Comparison of ENCODE assay signal across 8 mouse cellular contexts in genomic region chr11:83270842-83271150, GRCm38 (mm10). TPM values are rescaled to one million over a fixed set of nuclear protein-coding genes. Genes with fewer than 3 reads are reported as not detected.
DNase-seq lines count a peak whose midpoint lies in the region; ATAC-seq and TF ChIP-seq lines count a peak whose summit lies in the region.

No protein-coding gene starts in this region.

- peak overlapping the region; percentile 41 for H3K9ac ChIP-seq in heart, adult 2 months (ENCODE audit: low read depth, low read length)
- H3K9ac ChIP-seq in ES-Bruce4 (ENCODE audit: low read depth, poor library complexity, severe bottlenecking), result peak overlapping the region; percentile 54
- peak overlapping the region; percentile 68 for H3K9ac ChIP-seq in hindbrain, embryonic 11.5 days (ENCODE audit: low read depth, low read length)

- DNase-seq in heart, adult 2 months, result no peak
- DNase-seq in heart, postnatal 10 days, result no peak
- DNase-seq in hindbrain, embryonic 11.5 days (ENCODE audit: low spot score), result no peak
- DNase-seq in urinary bladder, postnatal 4 days (ENCODE audit: low spot score in 2 of 2), result no peak
- DNase-seq in adrenal gland, postnatal 36 days, result no peak
- no peak for DNase-seq in layer of hippocampus, adult 9-10 months (ENCODE audit: low spot score)

- H3K4me2 ChIP-seq in hindbrain, embryonic 11.5 days (replicated peaks; ENCODE audit: low read depth, low read length), result peak overlapping the region; percentile 43

- no peaks in the 10 kb centered on the region for H3K27me3 ChIP-seq in heart, adult 2 months (ENCODE audit: control insufficient read depth, insufficient read depth, low read length)
- no peaks in the 10 kb centered on the region for H3K27me3 ChIP-seq in ES-Bruce4 (ENCODE audit: control insufficient read depth, insufficient read depth, low read length, poor library complexity, severe bottlenecking)
- H3K27me3 ChIP-seq in hindbrain, embryonic 11.5 days (ENCODE audit: control insufficient read depth, insufficient read depth, low read length), result no peaks in the 10 kb centered on the region

- TF ChIP-seq EP300 in heart, adult 2 months (IDR thresholded peaks at IDR 0.05; ENCODE audit: insufficient read depth, low read depth, low read length), result 0 out of 2 replicates have a peak, but pooled peaks have one; percentile 34
- no peak for TF ChIP-seq EP300 in ES-Bruce4 (IDR thresholded peaks at IDR 0.05; ENCODE audit: insufficient read depth, low read depth, low read length)

- no peaks in the 10 kb centered on the region for H3K9me3 ChIP-seq in ES-Bruce4 (replicated peaks; ENCODE audit: control insufficient read depth, insufficient read depth, low read length, poor library complexity, severe bottlenecking)
- H3K9me3 ChIP-seq in hindbrain, embryonic 11.5 days (ENCODE audit: control insufficient read depth, low read length), result no peaks in the 10 kb centered on the region

- H3K36me3 ChIP-seq in heart, adult 2 months (ENCODE audit: control insufficient read depth, insufficient read depth, low read length), result no peaks in the 10 kb centered on the region
- no peaks in the 10 kb centered on the region for H3K36me3 ChIP-seq in ES-Bruce4 (ENCODE audit: control insufficient read depth, insufficient read depth, low read length, poor library complexity, severe bottlenecking)
- no peaks in the 10 kb centered on the region for H3K36me3 ChIP-seq in hindbrain, embryonic 11.5 days (ENCODE audit: control insufficient read depth, insufficient read depth, low read length)

- H3K79me2 ChIP-seq in heart, adult 2 months (replicated peaks; ENCODE audit: control insufficient read depth, insufficient read depth, low read length), result no peaks in the 10 kb centered on the region

- peak overlapping the region; percentile 59 for H3K4me3 ChIP-seq in heart, adult 2 months
- peak overlapping the region; percentile 87 for H3K4me3 ChIP-seq in ES-Bruce4 (ENCODE audit: low read depth, low read length)
- peak overlapping the region; percentile 51 for H3K4me3 ChIP-seq in hindbrain, embryonic 11.5 days (ENCODE audit: low read depth, low read length)

- peak overlapping the region; percentile 95 for H3K27ac ChIP-seq in heart, adult 2 months
- no peak overlapping the region for H3K27ac ChIP-seq in ES-Bruce4 (ENCODE audit: insufficient read depth, low read length)
- H3K27ac ChIP-seq in hindbrain, embryonic 11.5 days (ENCODE audit: low read depth, low read length), result peak overlapping the region; percentile 12; the same call in 1 of the 2 replicates

- TF ChIP-seq POLR2A in heart, adult 2 months (IDR thresholded peaks at IDR 0.05; ENCODE audit: insufficient read depth, low read depth, low read length), result no peak
- no peak for TF ChIP-seq POLR2A in ES-Bruce4 (IDR thresholded peaks at IDR 0.05; ENCODE audit: insufficient read depth, low read length)

- no peak for TF ChIP-seq CTCF in heart, adult 2 months (IDR thresholded peaks at IDR 0.05)
- TF ChIP-seq CTCF in ES-Bruce4 (IDR thresholded peaks at IDR 0.05; ENCODE audit: low read depth, low read length), result no peak

- intact Hi-C loops in heart, adult 2 months (cut with DNase I), result no loop called here
- intact Hi-C loops in heart, postnatal 10 days (cut with DNase I), result no loop called here

- no peaks in the 10 kb centered on the region; the same call in 1 of the 2 replicates for H3K4me1 ChIP-seq in heart, adult 2 months (ENCODE audit: control insufficient read depth, insufficient read depth, low read length)
- peaks cover 2% of the 10 kb centered on the region for H3K4me1 ChIP-seq in ES-Bruce4 (ENCODE audit: control insufficient read depth, insufficient read depth, low read length)
- H3K4me1 ChIP-seq in hindbrain, embryonic 11.5 days (replicated peaks; ENCODE audit: control insufficient read depth, insufficient read depth, low read length), result no peaks in the 10 kb centered on the region

- WGBS in heart, adult 2 months, result under 1% methylated on average over 6 of the region's 6 CpGs
- WGBS in hindbrain, embryonic 11.5 days, result 0% methylated on average over 6 of the region's 6 CpGs

- peak; percentile 66 for ATAC-seq in hindbrain, embryonic 11.5 days (ENCODE audit: low FRiP score)
- 0 out of 2 replicates have a peak, but pooled peaks have one; percentile 2 for ATAC-seq in megakaryocyte-erythroid progenitor cell, adult 5-6 weeks (replicated peaks; ENCODE audit: low FRiP score, low TSS enrichment, poor library complexity, severe bottlenecking)

RNA-seq across cellular contexts. Expression of gene Slfn14, which starts 15.7 kb away (rescaled TPM):
- under 1 TPM in 1 of 2 experiments, not detected in 1; 0.14 TPM for total RNA-seq in heart, adult 2 months (2021)
- not detected in 2 replicates for polyA plus RNA-seq in heart, adult 2 months (2012; rRNA removed)
- total RNA-seq in heart, postnatal 10 days (2021), result under 1 TPM; 0.10 to 0.15 TPM
- not detected in 2 replicates for polyA plus RNA-seq in ES-Bruce4 (2011; ENCODE audit: insufficient read depth, insufficient read length, low read depth, missing spikeins)
- polyA plus RNA-seq in hindbrain, embryonic 11.5 days (2014; fragmentation: Nextera tagmentation; extraction: Ambion mirVana), result 0.70 and 0.86 TPM in 2 replicates
- not detected in 2 replicates for total RNA-seq in megakaryocyte-erythroid progenitor cell, adult 5-6 weeks (2014; fragmentation: Nextera tagmentation)
- total RNA-seq in megakaryocyte-erythroid progenitor cell, adult 5-6 weeks (2017), result 0.28 TPM in 1 of 2 replicates, not detected in the other
- total RNA-seq in adrenal gland, postnatal 36 days (2021), result not detected

RNA-seq across cellular contexts. Expression of gene Ap2b1, which starts 28.0 kb away (rescaled TPM):
- total RNA-seq in heart, adult 2 months (2021), result 10 to 100 TPM; 42.2 to 43.6 TPM
- polyA plus RNA-seq in heart, adult 2 months (2012; rRNA removed), result 16.3 and 27.8 TPM in 2 replicates
- 10 to 100 TPM; 73.2 to 81.4 TPM for total RNA-seq in heart, postnatal 10 days (2021)
- polyA plus RNA-seq in ES-Bruce4 (2011; ENCODE audit: insufficient read depth, insufficient read length, low read depth, missing spikeins), result 190 and 196 TPM in 2 replicates
- polyA plus RNA-seq in hindbrain, embryonic 11.5 days (2014; fragmentation: Nextera tagmentation; extraction: Ambion mirVana), result 121 and 136 TPM in 2 replicates
- total RNA-seq in megakaryocyte-erythroid progenitor cell, adult 5-6 weeks (2014; fragmentation: Nextera tagmentation), result 74.0 and 74.2 TPM in 2 replicates
- total RNA-seq in megakaryocyte-erythroid progenitor cell, adult 5-6 weeks (2017), result 61.2 and 65.4 TPM in 2 replicates
- 100 to 1,000 TPM; 109 to 114 TPM for total RNA-seq in adrenal gland, postnatal 36 days (2021)

RNA-seq across cellular contexts. Expression of gene Pex12, which starts 31.6 kb away (rescaled TPM):
- total RNA-seq in heart, adult 2 months (2021), result 10 to 100 TPM in 1 of 2 experiments, 1 to 10 TPM in 1; 8.7 to 13.5 TPM
- polyA plus RNA-seq in heart, adult 2 months (2012; rRNA removed), result 7.2 and 8.6 TPM in 2 replicates
- total RNA-seq in heart, postnatal 10 days (2021), result 10 to 100 TPM; 12.8 to 12.9 TPM
- 10.4 and 11.8 TPM in 2 replicates for polyA plus RNA-seq in ES-Bruce4 (2011; ENCODE audit: insufficient read depth, insufficient read length, low read depth, missing spikeins)
- polyA plus RNA-seq in hindbrain, embryonic 11.5 days (2014; fragmentation: Nextera tagmentation; extraction: Ambion mirVana), result 17.0 and 20.3 TPM in 2 replicates
- 7.6 and 10.1 TPM in 2 replicates for total RNA-seq in megakaryocyte-erythroid progenitor cell, adult 5-6 weeks (2014; fragmentation: Nextera tagmentation)
- total RNA-seq in megakaryocyte-erythroid progenitor cell, adult 5-6 weeks (2017), result 9.5 and 9.6 TPM in 2 replicates
- 10 to 100 TPM; 14.8 to 18.3 TPM for total RNA-seq in adrenal gland, postnatal 36 days (2021)
